Comparison of ENCODE assay signal across 13 mouse cellular contexts in the genomic region with DNA sequence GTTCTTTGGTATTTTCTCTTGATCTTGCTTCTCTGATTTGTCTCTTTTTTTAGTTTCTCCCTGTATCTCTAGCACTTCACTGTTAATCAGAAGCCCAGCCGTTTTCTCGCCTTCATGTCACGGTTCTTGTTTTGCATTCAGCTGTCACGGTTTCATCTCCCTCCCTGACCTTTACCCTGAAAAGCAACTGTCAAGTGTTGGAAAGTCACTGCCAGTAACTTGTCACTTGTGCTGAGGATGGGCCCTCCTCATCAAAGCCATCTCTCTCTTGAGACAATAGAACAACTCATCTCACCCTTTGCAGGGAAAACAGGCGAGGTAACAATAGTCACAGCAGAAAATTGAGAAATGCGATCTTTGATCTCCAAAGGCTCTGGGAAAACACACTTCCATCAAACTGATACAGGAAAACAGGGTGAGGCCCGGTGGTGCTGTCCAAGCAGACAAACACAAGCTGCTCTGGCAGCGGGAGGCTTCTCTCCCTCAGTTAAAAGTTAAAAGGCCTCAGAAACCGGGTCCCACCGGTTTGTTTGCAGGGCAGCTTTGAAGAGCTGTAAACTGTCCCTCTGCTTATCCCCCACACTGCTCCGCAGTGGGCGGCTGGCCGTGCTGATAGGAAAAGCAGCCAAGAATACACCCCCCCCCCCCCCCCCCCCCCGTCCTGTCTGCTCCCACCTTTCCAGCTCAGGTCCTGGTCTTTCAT.
DNase-seq lines count a peak whose midpoint lies in the region; ATAC-seq and TF ChIP-seq lines count a peak whose summit lies in the region.
"Had no signal": no experiment of that assay in that cellular context is flagged by ENCODE, and none has a peak within 500 bp of the region (broad histone marks: within the 10 kb centered on the region; RNA-seq: fewer than 3 reads in every experiment).

No protein-coding gene starts in this region.

- H3K9me3 ChIP-seq in kidney, postnatal 0 days (replicated peaks; ENCODE audit: low read length), result no peaks in the 10 kb centered on the region
- H3K9me3 ChIP-seq in embryonic facial prominence, embryonic 11.5 days (replicated peaks; ENCODE audit: control insufficient read depth, low read length), result no peaks in the 10 kb centered on the region
- H3K9me3 ChIP-seq in intestine, embryonic 16.5 days (ENCODE audit: control insufficient read depth, low read length), result no peaks in the 10 kb centered on the region
- H3K9me3 ChIP-seq in midbrain, embryonic 15.5 days, result no peaks in the 10 kb centered on the region
- H3K9me3 ChIP-seq: embryonic facial prominence, embryonic 13.5 days had no signal

- no peak overlapping the region for H3K27ac ChIP-seq in kidney, postnatal 0 days
- H3K27ac ChIP-seq in embryonic facial prominence, embryonic 11.5 days (replicated peaks; ENCODE audit: low read depth, low read length), result no peak overlapping the region
- H3K27ac ChIP-seq in intestine, embryonic 16.5 days (ENCODE audit: low read length), result no peak overlapping the region
- H3K27ac ChIP-seq in midbrain, embryonic 15.5 days, result 0 out of 2 replicates have a peak overlapping the region, but pooled peaks have one; percentile 46
- H3K27ac ChIP-seq: embryonic facial prominence, embryonic 13.5 days; left cerebral cortex, adult 2 months had no signal

- H3K27me3 ChIP-seq in kidney, postnatal 0 days (ENCODE audit: insufficient read depth, low read length), result no peaks in the 10 kb centered on the region
- no peaks in the 10 kb centered on the region for H3K27me3 ChIP-seq in embryonic facial prominence, embryonic 11.5 days (ENCODE audit: control insufficient read depth, insufficient read depth, low read length)
- H3K27me3 ChIP-seq in intestine, embryonic 16.5 days (replicated peaks; ENCODE audit: control insufficient read depth, insufficient read depth, low read length), result no peaks in the 10 kb centered on the region
- H3K27me3 ChIP-seq in midbrain, embryonic 15.5 days (replicated peaks), result no peaks in the 10 kb centered on the region

- peak; percentile 46; the same call in 1 of the 2 replicates for ATAC-seq in kidney, postnatal 0 days (replicated peaks; ENCODE audit: low FRiP score, low read depth)
- ATAC-seq in embryonic facial prominence, embryonic 11.5 days (replicated peaks; ENCODE audit: insufficient number of reproducible peaks, low FRiP score, low TSS enrichment, low read depth), result no peak
- ATAC-seq in intestine, embryonic 16.5 days, result peak; percentile 47; the same call in 1 of the 2 replicates
- peak; percentile 44; the same call in 1 of the 2 replicates for ATAC-seq in midbrain, embryonic 15.5 days (replicated peaks)

- H3K36me3 ChIP-seq in kidney, postnatal 0 days (ENCODE audit: insufficient read depth, low read length), result no peaks in the 10 kb centered on the region
- H3K36me3 ChIP-seq in embryonic facial prominence, embryonic 11.5 days (replicated peaks; ENCODE audit: control insufficient read depth, insufficient read depth, low read depth, low read length), result no peaks in the 10 kb centered on the region
- H3K36me3 ChIP-seq in intestine, embryonic 16.5 days (ENCODE audit: control insufficient read depth, insufficient read depth, low read length), result no peaks in the 10 kb centered on the region
- H3K36me3 ChIP-seq in midbrain, embryonic 15.5 days (replicated peaks), result no peaks in the 10 kb centered on the region
- H3K36me3 ChIP-seq: embryonic facial prominence, embryonic 13.5 days had no signal

- peak; percentile 32 for DNase-seq in kidney, postnatal 0 days (ENCODE audit: low spot score)
- no peak for DNase-seq in kidney, postnatal 10 days
- DNase-seq in embryonic facial prominence, embryonic 11.5 days (ENCODE audit: low spot score), result peak; percentile 19
- DNase-seq in thymus, postnatal 10 days (ENCODE audit: low spot score in 2 of 2), result no peak
- DNase-seq in layer of hippocampus, postnatal 25 days (ENCODE audit: extremely low spot score in 1 of 2, low spot score in 1 of 2), result no peak
- no peak for DNase-seq in MN1 (ENCODE audit: low spot score)
- DNase-seq: adrenal gland, postnatal 36 days; right cerebral cortex, postnatal 14 days; thymus, postnatal 4 days had no signal

- no peak for TF ChIP-seq CTCF in kidney, postnatal 0 days (IDR thresholded peaks at IDR 0.05; ENCODE audit: low read depth)

- 14% methylated on average over 13 of the region's 14 CpGs for WGBS in kidney, postnatal 0 days
- 12% methylated on average over 13 of the region's 14 CpGs for WGBS in embryonic facial prominence, embryonic 11.5 days
- 19% methylated on average over 12 of the region's 14 CpGs for whole genome bisulfite sequencing in intestine, embryonic 16.5 days
- 7% methylated on average over 14 of the region's 14 CpGs for whole genome bisulfite sequencing in midbrain, embryonic 15.5 days

- H3K9ac ChIP-seq in kidney, postnatal 0 days (ENCODE audit: low read depth, low read length), result no peak overlapping the region
- no peak overlapping the region for H3K9ac ChIP-seq in embryonic facial prominence, embryonic 11.5 days (replicated peaks; ENCODE audit: low read length)
- H3K9ac ChIP-seq in intestine, embryonic 16.5 days (ENCODE audit: low read depth, low read length), result no peak overlapping the region
- no peak overlapping the region for H3K9ac ChIP-seq in midbrain, embryonic 15.5 days
- H3K9ac ChIP-seq: embryonic facial prominence, embryonic 13.5 days had no signal

- no peak overlapping the region for H3K4me2 ChIP-seq in kidney, postnatal 0 days (ENCODE audit: low read length)
- no peak overlapping the region for H3K4me2 ChIP-seq in embryonic facial prominence, embryonic 11.5 days (ENCODE audit: low read depth, low read length)
- no peak overlapping the region for H3K4me2 ChIP-seq in intestine, embryonic 16.5 days (ENCODE audit: low read depth, low read length)
- no peak overlapping the region for H3K4me2 ChIP-seq in midbrain, embryonic 15.5 days
- H3K4me2 ChIP-seq: embryonic facial prominence, embryonic 13.5 days had no signal

- no peaks in the 10 kb centered on the region for H3K4me1 ChIP-seq in kidney, postnatal 0 days (replicated peaks; ENCODE audit: insufficient read depth, low read length)
- no peaks in the 10 kb centered on the region for H3K4me1 ChIP-seq in embryonic facial prominence, embryonic 11.5 days (ENCODE audit: control insufficient read depth, insufficient read depth, low read length)
- H3K4me1 ChIP-seq in intestine, embryonic 16.5 days (ENCODE audit: control insufficient read depth, insufficient read depth, low read length), result peaks cover 3% of the 10 kb centered on the region; the same call in 1 of the 2 replicates
- peaks cover 32% of the 10 kb centered on the region for H3K4me1 ChIP-seq in midbrain, embryonic 15.5 days

- no peak overlapping the region for H3K4me3 ChIP-seq in kidney, postnatal 0 days (replicated peaks; ENCODE audit: low read depth, low read length)
- no peak overlapping the region for H3K4me3 ChIP-seq in embryonic facial prominence, embryonic 11.5 days (ENCODE audit: low read depth, low read length)
- H3K4me3 ChIP-seq in intestine, embryonic 16.5 days (ENCODE audit: low read length), result no peak overlapping the region
- H3K4me3 ChIP-seq in midbrain, embryonic 15.5 days, result no peak overlapping the region
- H3K4me3 ChIP-seq: embryonic facial prominence, embryonic 13.5 days; left cerebral cortex, adult 2 months had no signal

Comparison
In these comparisons a context has a peak if more than half of its experiments do, and no peak if none do; other contexts are left out.
1. DNase-seq: peak in kidney, postnatal 0 days (single experiment) and embryonic facial prominence, embryonic 11.5 days (single experiment); none in kidney, postnatal 10 days (single experiment), thymus, postnatal 10 days (0 of 2), layer of hippocampus, postnatal 25 days (0 of 2) and MN1 (single experiment).